Comparison of ENCODE assay signal across 8 mouse cellular contexts in the genomic region with DNA sequence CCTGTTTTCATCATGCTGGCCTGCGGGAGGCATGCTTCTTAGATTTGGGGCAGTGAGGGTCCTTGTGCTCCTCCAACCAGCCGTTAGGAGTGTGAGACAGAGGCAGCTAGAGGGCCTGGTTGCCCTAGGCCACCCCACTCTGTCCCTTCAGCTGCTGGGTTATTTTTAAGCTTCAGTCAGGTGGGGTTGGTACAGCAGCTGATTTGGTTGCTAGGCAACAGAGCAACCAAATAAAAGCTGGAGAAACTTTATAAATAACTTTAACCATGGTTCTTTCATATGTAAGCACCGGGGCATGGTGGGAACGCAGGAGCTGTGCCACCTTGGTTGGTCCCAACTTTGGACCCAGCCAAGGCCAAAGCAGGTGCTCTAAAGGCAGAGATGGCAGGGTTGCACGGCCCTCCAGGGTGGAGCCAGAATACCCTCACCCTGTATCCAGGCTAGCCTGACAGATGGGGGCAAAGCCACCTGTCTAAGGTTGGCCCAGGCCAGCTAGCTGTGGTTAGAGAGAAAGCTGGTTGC. TPM values are rescaled to one million over a fixed set of nuclear protein-coding genes. Genes with fewer than 3 reads are reported as not detected.
A peak's percentile ranks its signal among the peaks of the same experiment; 100 is the strongest.
DNase-seq lines count a peak whose midpoint lies in the region.
"Had no signal": no experiment of that assay in that cellular context is flagged by ENCODE, and none has a peak within 500 bp of the region (broad histone marks: within the 10 kb centered on the region; RNA-seq: fewer than 3 reads in every experiment).

No protein-coding gene starts in this region.

- peak; percentile 19 to 29 for DNase-seq in kidney, postnatal 36 days
- DNase-seq in kidney, adult 8-10 months = no peak
- DNase-seq in brain, adult 2 months (ENCODE audit: low read depth, low spot score) = peak; percentile 89
- peak; percentile 8 to 25 for DNase-seq in cerebellum, postnatal 25 days
- DNase-seq in heart, postnatal 10 days = peak; percentile 77
- no peak for DNase-seq in natural killer cell, adult 2 months (ENCODE audit: low spot score in 2 of 2)
- no peak for DNase-seq in neural tube, embryonic 10.5 days (ENCODE audit: extremely low spot score, low spot score)

- intact Hi-C loops in heart, postnatal 10 days (cut with DNase I) = no loop called here

RNA-seq across cellular contexts. Expression of gene Map7d1, which starts 18.4 kb away (rescaled TPM):
- total RNA-seq in heart, postnatal 10 days (2021) = 100 to 1,000 TPM; 214 to 239 TPM

RNA-seq across cellular contexts. Expression of gene Trappc3, which starts 24.3 kb away (rescaled TPM):
- 10 to 100 TPM; 50.8 to 54.0 TPM for total RNA-seq in heart, postnatal 10 days (2021)

RNA-seq across cellular contexts. Expression of gene Thrap3, which starts 35.2 kb away (rescaled TPM):
- 100 to 1,000 TPM; 160 to 172 TPM for total RNA-seq in heart, postnatal 10 days (2021)

RNA-seq across cellular contexts. Expression of gene Col8a2, which starts 48.8 kb away (rescaled TPM):
- total RNA-seq in heart, postnatal 10 days (2021) = 1 to 10 TPM; 1.8 to 2.1 TPM
- total RNA-seq: hematopoietic stem cell, adult 5-6 weeks had no signal

Comparison
In these comparisons a context has a peak if more than half of its experiments do, and no peak if none do; other contexts are left out.
1. DNase-seq: peak in kidney, postnatal 36 days (2 of 2), brain, adult 2 months (single experiment), cerebellum, postnatal 25 days (2 of 2) and heart, postnatal 10 days (2 of 2); none in kidney, adult 8-10 months (0 of 2), natural killer cell, adult 2 months (0 of 2) and neural tube, embryonic 10.5 days (single experiment).